7 mouse cellular contexts compared by ENCODE assay signal in the genomic region with DNA sequence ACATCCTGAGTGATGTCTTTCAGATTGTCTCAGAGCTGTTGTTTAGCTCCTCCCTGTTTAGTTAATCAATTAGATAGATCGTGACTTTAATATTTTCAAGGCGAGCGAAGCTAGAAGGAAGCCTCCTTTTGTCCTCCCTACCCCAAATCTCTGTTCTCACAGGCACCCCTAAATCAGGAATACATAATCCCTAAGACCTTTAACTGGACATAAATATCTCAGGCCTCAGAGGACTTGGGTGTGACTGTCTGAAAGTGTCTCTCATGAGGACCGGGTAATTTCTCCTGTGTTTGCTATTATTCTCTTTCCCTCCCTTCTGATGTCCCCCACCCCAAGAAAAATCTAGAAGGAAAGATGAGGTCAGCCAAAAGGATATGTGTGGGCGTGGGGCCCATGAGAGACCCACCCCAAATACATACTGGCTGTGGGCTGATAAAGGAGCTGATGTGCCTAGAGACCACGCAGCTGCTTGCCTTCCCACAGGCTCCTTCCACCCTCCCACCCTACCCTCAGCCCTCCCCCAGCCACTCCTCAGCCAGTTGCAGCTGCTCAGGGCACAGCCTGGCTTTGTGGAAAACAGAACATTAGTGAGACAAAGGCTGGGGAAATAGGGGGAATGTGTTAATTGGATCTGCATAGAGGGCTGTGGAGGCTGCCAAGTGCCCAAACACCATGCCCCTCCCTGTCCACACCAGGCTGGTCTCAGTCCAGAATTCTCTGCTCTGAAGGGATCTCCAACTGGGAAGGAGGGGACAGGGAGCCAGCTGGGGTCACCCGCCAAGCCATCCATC.
A peak's percentile ranks its signal among the peaks of the same experiment; 100 is the strongest.
DNase-seq lines count a peak whose midpoint lies in the region; ATAC-seq lines count a peak whose summit lies in the region.

No protein-coding gene starts in this region.

- H3K27me3 ChIP-seq in embryonic facial prominence, embryonic 15.5 days: no peaks in the 10 kb centered on the region
- H3K27me3 ChIP-seq in limb, embryonic 10.5 days (ENCODE audit: low read depth, poor library complexity, severe bottlenecking): no peaks in the 10 kb centered on the region

- DNase-seq in layer of hippocampus, postnatal 10 days (ENCODE audit: low spot score in 2 of 2): peak; percentile 46 to 56
- no peak for DNase-seq in layer of hippocampus, postnatal 25 days (ENCODE audit: extremely low spot score in 1 of 2, low spot score in 1 of 2)
- no peak for DNase-seq in limb, embryonic 10.5 days (ENCODE audit: low spot score)
- peak; percentile 98 for DNase-seq in retina, postnatal 1 day
- no peak for DNase-seq in adrenal gland, postnatal 4 days (ENCODE audit: low spot score in 2 of 2)
- DNase-seq in right cerebral cortex, postnatal 36 days (ENCODE audit: low spot score in 2 of 2): no peak

- no peaks in the 10 kb centered on the region for H3K36me3 ChIP-seq in embryonic facial prominence, embryonic 15.5 days
- H3K36me3 ChIP-seq in limb, embryonic 10.5 days: no peaks in the 10 kb centered on the region

- H3K9me3 ChIP-seq in embryonic facial prominence, embryonic 15.5 days (replicated peaks): no peaks in the 10 kb centered on the region
- no peaks in the 10 kb centered on the region for H3K9me3 ChIP-seq in limb, embryonic 10.5 days (replicated peaks)

- no peak overlapping the region for H3K4me2 ChIP-seq in embryonic facial prominence, embryonic 15.5 days (replicated peaks)

- peaks cover 8% of the 10 kb centered on the region; the same call in 1 of the 2 replicates for H3K4me1 ChIP-seq in embryonic facial prominence, embryonic 15.5 days
- peaks cover 11% of the 10 kb centered on the region for H3K4me1 ChIP-seq in limb, embryonic 10.5 days

- H3K9ac ChIP-seq in embryonic facial prominence, embryonic 15.5 days: no peak overlapping the region

- H3K27ac ChIP-seq in embryonic facial prominence, embryonic 15.5 days (replicated peaks): peak overlapping the region; percentile 28; the same call in 1 of the 2 replicates
- peak overlapping the region; percentile 58 for H3K27ac ChIP-seq in limb, embryonic 10.5 days

- ATAC-seq in embryonic facial prominence, embryonic 15.5 days (ENCODE audit: insufficient number of reproducible peaks, low FRiP score, low TSS enrichment, low read depth): peak; percentile 71

- H3K4me3 ChIP-seq in embryonic facial prominence, embryonic 15.5 days (replicated peaks): no peak overlapping the region
- no peak overlapping the region for H3K4me3 ChIP-seq in limb, embryonic 10.5 days

- WGBS in embryonic facial prominence, embryonic 15.5 days: 67% methylated on average over 7 of the region's 7 CpGs
- 68% methylated on average over 7 of the region's 7 CpGs for WGBS in limb, embryonic 10.5 days

Comparison
In these comparisons a context has a peak if more than half of its experiments do, and no peak if none do; other contexts are left out.
1. DNase-seq: peak in layer of hippocampus, postnatal 10 days (2 of 2) and retina, postnatal 1 day (single experiment); none in layer of hippocampus, postnatal 25 days (0 of 2), limb, embryonic 10.5 days (single experiment), adrenal gland, postnatal 4 days (0 of 2) and right cerebral cortex, postnatal 36 days (0 of 2).